Mouse (Mus musculus) adrenal gland (tissue): ENCODE data around the gene Ube4b.
"Not testable (repeated sequence)": the region's sequence is repeated elsewhere in the genome, so short reads cannot be mapped to it uniquely, and the experiment has no call there.

Experiments
- intact Hi-C: fragments of 180-260 bp; cut with DNase I; formaldehyde crosslinking; loops from one replicate; pipeline ENCODE4 v1.15.1; 2025
- long read RNA-seq, 2 experiments: library from polyadenylated mRNA; unstranded; transcript quantifications; one replicate each; pipeline ENCODE4 v2.0.0; 2020; ENCODE audit warnings: borderline replicate concordance in 1 of 2; ENCODE audit not compliant: insufficient replicate concordance in 1 of 2

Ube4b gene
- long read RNA-seq, experiment 1, full-length matches to known transcripts: 3 of 6 reads
- long read RNA-seq, experiment 1, partial matches to known transcripts: 3 of 6 reads
- long read RNA-seq, experiment 1, other reads (novel, unspliced or antisense): 0 of 6 reads
- long read RNA-seq, experiment 2, partial matches to known transcripts: 3 of 6 reads
- long read RNA-seq, experiment 2, other reads (novel, unspliced or antisense): 3 of 6 reads

GRCm38 (mm10) chr4:149426325-149427199 lies at the start of gene Ube4b:
TSS of gene Ube4b (minus strand) at chr4:149426749.
- intact Hi-C loops: no loop called here

- intact Hi-C loops: no loop called here
Observed at GRCm38 (mm10) chr4:149475096-149475495, 48.5 kb upstream of the Ube4b start.

GRCm38 (mm10) chr4:149469557-149469956 lies 43.0 kb upstream of the Ube4b start:
- intact Hi-C loops: no loop called here

GRCm38 (mm10) chr4:149463435-149463950 lies 36.9 kb upstream of the Ube4b start:
- intact Hi-C loops: no loop called here

GRCm38 (mm10) chr4:149462305-149462971 lies 35.9 kb upstream of the Ube4b start:
- intact Hi-C loops: no loop called here

- intact Hi-C loops: no loop called here
Observed at GRCm38 (mm10) chr4:149461579-149462304, 35.2 kb upstream of the Ube4b start.

GRCm38 (mm10) chr4:149460475-149460874 lies 33.9 kb upstream of the Ube4b start:
- intact Hi-C loops: not testable (repeated sequence)

GRCm38 (mm10) chr4:149459425-149459824 lies 32.9 kb upstream of the Ube4b start:
- intact Hi-C loops: no loop called here

GRCm38 (mm10) chr4:149458526-149458925 lies 32.0 kb upstream of the Ube4b start:
- intact Hi-C loops: no loop called here

GRCm38 (mm10) chr4:149457831-149458430 lies 31.4 kb upstream of the Ube4b start:
- intact Hi-C loops: no loop called here

- intact Hi-C loops: not testable (repeated sequence)
Observed at GRCm38 (mm10) chr4:149457163-149457562, 30.6 kb upstream of the Ube4b start.

GRCm38 (mm10) chr4:149454879-149455278 lies 28.3 kb upstream of the Ube4b start, which contains the start of gene Rbp7:
TSS of gene Rbp7 (minus strand) at chr4:149454978.
- intact Hi-C loops: no loop called here

- intact Hi-C loops: no loop called here
Observed at GRCm38 (mm10) chr4:149454263-149454662, 27.7 kb upstream of the Ube4b start.

- intact Hi-C loops: no loop called here
Observed at GRCm38 (mm10) chr4:149453656-149454055, 27.1 kb upstream of the Ube4b start.

GRCm38 (mm10) chr4:149450636-149451035 lies 24.1 kb upstream of the Ube4b start:
- intact Hi-C loops: no loop called here

GRCm38 (mm10) chr4:149446309-149446708 lies 19.8 kb upstream of the Ube4b start:
- intact Hi-C loops: no loop called here

- intact Hi-C loops: no loop called here
Observed at GRCm38 (mm10) chr4:149445868-149446267, 19.3 kb upstream of the Ube4b start.

- intact Hi-C loops: no loop called here
Observed at GRCm38 (mm10) chr4:149444964-149445701, 18.6 kb upstream of the Ube4b start.

- intact Hi-C loops: no loop called here
Observed at GRCm38 (mm10) chr4:149444465-149444864, 17.9 kb upstream of the Ube4b start.

GRCm38 (mm10) chr4:149442436-149442835 lies 15.9 kb upstream of the Ube4b start:
- intact Hi-C loops: no loop called here
